Mouse (Mus musculus) kidney, postnatal 10 days (tissue): ENCODE results near the gene Cacul1.
A peak's percentile ranks its signal among the peaks of the same experiment; 100 is the strongest.

ENCODE experiments used
- DNase-seq: peaks from one replicate; pipeline ENCODE4 v3.0.0; 2021; ENCODE audit warnings: mixed read lengths

Cacul1 gene

DNA sequence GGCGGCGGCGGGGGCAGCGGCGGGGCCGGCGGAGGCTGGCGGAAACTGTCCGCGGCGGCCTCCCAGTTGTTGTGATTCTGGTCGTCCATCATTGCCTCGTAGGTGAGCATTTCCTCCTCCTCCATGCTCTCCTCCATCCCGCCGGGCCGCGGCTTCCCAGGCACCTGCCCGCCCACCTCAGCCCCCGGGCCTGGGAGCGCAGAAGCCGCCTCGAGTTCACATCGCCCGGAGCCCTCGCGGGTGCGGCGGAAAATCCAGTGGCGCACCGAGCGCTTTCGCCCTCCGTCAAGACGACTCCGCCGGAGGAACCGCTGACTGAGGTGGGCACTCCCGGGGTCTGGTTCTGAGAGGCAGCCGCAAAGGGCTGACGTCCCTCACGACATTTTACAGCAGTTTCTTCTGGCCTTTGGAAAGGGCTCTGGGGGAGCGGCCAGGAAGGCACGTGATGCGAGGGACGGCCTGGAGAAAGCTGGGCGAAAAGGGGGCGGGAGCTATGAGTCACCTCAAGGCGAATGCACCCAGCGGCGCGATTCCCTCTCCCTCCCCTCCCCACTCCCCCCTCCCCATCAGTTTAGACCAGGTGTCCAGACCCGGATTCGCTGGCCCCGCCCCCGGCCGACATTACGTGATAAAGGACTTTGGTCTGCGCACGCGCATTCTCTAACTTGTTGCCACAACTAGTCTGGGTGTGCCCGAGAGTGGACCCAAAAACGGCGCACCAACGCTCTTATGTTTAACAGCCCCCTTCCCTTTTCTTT is at the start of gene Cacul1:
Gene Cacul1 (minus strand): TSS at position 444 of the 758 bp plus-strand sequence.
- DNase-seq: peak; percentile 98

DNA sequence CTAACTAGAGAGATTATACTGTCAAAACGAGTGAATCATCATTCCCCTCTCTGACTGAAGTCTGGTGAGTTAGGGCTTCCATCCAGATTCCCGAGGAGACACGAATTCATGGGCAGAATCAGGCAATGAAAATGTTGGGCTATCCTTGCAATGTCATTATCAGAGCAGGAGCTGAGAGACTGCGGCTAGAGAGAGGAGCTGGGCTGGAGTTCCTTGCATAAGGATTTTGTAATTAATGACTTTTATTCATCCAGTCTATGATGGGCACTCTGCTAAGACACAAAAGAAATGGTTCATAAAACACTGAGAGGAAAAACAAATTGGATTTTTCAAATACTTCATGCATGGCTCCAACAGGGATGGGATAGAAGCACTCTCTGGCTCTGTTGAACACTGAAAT is 38.6 kb upstream of the Cacul1 start:
- no peak for DNase-seq

DNA sequence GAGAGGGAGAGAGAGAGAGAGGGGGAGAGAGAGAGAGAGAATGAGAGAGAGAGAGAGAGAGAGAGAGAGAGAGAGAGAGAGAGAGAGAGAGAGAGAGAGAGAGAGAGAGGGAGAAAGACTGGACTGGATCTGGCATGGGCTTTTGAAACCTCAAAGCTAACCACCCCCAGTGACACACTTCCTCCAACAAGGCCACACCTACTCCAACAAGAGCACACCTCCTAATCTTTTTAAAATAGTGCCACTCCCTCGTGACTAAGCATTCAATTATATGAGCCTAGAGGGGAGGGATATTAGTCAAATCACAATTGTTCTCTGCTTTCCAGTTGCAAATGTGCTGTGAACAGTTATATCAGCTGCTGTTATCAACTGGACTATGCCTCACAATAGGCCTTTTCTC is 36.2 kb upstream of the Cacul1 start:
- DNase-seq: no peak

DNA sequence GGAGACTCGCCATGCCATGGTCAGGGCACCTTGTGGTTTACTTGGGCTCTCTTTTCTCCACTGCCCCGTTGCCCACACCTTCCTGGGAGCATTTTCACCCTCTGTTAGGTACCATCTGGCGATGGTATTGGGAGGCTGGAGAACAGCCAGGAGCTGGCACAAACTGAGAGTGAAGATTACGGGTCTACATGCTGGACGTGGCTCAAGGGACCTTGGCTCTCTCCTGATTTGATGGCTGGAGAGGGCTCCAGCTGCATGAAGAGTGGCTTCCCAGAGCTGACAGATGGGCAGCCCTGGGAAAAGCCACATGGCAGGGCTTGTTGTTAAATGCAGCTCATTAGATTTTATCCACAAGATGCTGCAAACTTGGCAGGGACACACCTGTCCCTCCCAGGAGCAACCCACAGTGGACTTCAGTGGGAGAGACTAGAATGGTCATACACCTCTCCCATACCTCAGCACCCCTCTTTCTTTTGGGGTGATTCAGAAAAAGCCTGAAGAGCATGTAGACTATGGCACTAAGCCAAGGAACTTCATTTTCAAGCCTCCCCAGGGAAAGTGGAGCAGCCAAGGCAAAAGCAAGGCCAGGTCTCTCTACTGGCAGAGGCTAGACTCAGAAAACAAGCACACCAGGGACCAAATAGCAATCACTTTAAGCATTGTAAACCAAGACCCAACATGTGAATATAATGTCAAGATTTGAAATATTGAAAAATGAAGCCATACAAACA is 34.8 kb upstream of the Cacul1 start:
- DNase-seq: no peak

DNA sequence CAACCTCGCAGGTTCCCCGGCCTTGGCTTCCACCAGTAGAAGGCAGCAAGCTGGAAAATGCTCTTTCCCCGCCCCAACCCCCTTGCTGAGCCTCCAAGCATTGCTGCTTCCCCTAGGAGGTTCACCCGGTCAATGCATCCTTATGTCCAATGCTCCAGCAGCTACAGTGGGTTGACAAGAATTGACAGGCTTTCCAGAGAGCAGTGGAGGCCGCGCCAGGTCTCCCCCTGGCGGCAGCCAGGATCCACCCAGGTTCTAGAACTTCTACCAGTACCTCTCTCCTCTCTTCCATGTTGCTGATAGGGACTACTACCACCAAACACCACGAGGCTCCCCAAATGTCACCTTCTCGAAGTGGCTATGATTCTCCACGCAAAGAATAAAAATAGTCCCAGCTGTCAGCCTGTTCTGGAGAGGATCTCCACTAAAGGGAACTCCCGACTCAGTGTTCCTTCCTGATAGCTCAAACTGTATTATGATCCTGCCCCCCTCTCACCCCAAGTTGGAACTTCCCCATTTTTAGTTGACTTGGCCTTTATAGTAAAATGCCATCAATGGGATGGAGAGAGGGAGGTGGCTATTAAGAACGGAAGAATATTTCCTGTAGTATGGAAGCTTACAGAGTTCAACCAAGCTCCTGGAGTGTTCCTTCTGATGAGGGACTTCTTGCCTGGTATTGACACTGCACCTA is 30.8 kb upstream of the Cacul1 start:
- peak; percentile 40 for DNase-seq

DNA sequence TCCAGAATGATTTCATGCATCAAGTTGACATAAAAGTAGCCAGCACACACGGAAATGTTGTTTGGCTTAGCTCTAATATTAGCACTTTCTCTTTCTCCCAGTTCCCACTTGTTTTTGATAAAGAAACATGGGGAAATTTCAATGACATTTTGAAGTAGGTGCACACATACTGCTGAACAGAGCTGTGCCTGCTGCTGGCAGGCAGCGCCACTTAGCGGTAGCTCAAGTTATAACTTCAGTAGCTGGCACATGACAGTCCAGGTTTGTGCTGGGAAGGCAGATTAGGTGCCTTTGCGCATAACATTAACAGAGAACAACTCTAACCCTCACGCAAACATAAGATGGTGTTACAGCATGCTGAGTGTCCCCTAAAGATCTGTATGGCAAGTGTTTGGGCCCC is 27.9 kb upstream of the Cacul1 start:
- peak; percentile 69 for DNase-seq

DNA sequence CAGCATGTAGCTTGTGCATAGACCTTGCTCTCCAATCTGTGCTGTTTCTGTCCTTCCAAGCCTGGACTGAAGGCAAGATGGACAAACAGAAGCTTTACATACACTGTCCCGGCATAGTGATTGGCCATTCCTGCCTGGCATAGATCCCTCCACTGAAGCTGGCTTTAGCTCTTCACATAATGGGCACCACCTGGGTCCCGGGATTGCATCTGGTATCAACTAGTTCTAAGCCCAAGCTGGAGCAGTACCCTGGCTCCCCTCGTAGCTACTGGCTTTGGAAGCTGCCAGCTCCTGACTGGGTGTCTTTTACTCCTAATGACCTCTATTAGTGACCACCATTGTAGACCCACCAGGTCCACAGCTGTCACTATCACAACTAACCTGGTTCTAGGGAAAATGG is 22.8 kb upstream of the Cacul1 start:
- DNase-seq: no peak

DNA sequence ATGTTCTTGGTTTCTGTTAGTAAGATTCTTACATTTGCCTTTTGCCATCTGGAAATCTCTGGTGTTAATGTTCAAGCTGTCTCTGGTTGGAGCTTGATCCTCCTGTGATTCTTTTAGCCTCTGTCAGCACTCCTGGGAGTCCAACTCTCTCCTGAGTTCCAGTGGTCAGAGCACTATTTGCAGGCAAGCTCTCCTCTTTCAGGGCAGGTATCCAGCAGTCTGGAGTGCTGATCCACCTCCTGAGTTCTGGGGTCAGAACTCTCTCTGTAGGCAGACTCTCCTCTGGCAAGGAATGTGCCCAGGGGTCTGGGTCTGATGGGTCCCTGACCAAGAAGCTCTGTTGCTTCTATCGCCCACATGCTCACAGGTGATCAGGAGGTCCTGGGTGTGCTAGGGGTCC is 21.2 kb upstream of the Cacul1 start:
- DNase-seq: peak; percentile 17

DNA sequence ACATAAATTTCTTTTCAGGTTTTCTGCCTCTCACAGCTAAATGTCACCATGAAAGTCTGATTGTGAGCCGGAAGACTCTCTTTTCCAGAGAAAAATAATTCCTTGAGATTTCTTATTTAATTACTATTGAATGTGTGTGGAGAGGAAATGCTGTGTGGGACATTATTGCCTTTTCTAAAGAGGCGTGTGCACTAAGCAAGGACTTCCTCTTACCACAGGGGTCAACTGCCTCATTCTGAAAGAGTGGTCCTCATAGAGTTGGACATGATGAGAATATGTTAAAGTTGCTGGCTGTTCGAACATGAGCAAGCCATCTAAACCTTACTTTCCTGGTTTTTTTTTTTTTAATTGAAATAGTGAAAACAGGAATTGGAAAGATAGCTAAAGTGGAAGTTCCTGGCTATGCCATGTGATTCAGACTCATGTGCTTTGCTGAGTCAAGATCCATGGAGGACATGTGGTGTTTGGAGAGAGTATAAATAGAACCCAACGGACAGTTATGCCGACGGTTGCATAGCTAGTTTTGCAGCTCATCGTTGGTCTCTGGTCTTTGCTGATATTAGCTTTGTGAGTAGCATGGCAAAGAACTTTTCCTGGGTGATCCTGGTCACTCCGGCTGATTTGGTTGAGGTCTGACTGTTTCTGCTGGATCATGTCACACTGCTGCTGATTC is 17.3 kb upstream of the Cacul1 start:
- no peak for DNase-seq

DNA sequence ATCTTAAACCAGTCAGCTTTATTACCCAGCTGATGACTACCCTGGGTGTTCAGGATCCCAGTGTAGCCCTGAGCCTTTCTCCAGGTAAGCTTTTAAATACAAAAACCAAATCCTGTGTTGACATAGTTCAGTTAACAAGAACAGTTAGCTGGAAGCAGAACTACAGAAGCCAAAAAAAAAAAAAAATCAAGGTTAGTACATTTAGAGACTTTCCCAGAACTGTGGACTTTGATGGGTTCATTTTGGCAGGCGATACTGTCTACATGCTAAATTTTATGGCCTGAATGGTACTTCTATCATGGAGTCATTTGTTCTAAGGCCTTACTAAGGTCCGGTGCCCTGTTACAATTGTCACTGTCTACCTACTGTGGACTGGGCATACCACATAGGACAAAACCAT is 8.8 kb upstream of the Cacul1 start:
- DNase-seq: no peak

DNA sequence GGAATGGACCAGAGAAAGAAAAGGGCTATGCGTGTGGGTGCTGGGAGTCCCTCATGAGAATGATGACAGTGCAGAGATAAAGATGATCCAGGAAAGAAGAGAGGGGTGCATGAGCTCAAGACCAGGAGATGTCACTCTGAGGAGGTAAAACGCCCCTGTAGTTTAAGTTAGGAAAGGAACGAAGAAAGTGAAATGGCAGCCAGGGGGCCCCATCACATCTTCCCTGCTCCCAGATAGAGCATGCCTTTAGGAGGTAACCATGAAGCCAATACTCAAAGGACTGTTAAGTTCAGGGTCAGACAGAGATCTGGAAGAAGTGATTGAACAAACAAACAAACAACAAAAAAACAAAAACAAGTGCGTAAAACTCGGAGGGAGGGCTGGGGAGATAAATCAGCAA is 5.8 kb upstream of the Cacul1 start:
- no peak for DNase-seq

DNA sequence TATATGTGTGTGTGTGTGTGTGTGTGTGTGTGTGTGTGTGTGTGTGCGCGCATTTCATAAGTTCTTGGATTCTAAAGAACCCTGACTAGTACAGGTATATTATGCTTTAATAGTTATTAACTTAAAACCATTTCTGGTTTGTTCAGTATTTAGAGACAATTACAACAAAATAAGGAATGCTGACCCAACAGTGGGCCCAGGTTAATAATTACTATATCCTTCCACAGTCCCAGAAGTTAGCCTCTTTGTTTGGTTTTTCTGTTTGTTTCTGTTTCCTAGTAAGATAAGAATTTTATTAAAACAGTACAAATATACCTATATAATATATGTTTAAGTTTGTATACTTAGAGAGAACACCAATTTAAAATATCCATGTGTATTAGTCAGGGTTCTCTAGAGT is 2.4 kb upstream of the Cacul1 start:
- no peak for DNase-seq

DNA sequence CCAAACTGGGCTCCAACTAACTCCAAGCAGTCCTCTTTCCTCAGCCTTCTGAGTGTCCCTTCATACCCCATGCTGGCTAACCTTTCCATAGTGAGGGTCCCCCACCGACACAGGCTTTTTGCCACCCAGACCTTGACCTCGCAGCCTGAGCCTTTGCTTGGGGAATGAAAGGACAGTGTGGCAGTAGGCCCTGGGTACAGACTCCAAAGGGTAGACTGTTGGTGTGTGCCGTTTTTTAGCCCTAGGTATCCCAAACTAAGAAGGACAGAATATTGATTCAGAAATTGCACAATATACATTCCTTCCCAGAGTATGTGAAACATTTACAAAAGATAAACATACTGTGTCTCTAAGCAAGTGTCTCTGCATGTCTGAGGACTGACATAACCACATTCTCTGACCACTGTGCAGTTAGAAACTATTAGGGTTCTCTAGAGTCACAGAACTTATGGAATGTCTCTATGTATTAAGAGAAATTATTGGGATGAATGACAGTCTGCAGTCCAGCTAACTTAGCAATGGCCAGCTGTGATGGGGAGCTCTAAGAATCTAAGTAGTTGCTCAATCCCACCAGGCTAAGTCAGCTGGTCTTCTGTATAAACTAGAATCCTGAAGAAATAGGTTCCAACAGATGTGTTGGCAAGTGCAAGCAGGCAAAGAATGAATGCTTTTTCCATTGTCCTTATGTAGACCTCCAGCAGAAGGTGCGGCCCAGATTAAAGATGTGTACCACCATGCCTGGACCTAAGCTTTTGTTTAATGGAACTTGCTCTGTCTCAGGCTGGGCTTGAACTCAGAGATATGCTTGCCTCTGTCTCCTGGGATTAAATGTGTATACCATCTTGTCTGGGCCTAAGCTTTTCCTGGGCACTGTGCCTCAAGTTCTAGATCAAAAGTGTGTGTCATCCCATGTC is 809 bp upstream of the Cacul1 start:
- no peak for DNase-seq

DNA sequence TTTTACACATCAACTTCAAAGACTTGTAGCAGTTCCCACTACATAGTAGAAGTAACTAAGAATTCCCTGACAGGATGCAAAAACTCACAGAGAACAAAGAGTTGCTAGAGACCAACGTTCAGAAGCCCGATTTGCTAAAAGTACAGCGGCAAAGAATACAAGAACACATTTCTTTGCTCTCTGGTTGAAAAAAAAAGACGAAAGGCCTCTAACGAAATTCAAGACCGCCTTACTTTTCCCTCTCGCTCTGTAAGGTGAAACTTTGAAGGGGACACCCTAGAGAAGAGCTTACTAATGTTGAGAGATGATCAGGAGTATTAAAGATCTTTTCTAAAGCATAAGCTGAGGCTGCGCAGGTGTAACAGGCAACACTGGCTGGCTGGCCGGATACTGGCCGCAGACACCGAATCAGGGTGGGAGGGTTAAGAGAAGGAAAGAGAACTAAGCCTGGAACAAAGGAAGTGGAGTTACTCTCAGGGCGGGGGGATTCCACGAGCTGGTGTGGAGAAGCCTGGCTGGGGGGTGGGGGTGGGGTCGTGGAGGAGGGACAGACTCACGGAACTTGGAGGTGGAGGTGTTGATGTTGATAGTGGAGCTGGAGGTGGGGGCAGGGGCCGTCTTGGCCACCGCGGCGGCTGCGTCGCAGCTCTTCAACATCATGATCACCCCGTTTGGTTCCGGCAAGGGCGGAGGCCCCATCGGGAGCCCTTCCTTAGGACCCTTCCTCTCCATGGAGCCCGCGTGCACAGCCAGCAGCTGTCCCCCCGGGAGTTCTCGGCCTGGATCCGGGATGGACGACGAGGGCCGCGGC is 849 bp downstream of the Cacul1 start:
- peak; percentile 61 for DNase-seq

DNA sequence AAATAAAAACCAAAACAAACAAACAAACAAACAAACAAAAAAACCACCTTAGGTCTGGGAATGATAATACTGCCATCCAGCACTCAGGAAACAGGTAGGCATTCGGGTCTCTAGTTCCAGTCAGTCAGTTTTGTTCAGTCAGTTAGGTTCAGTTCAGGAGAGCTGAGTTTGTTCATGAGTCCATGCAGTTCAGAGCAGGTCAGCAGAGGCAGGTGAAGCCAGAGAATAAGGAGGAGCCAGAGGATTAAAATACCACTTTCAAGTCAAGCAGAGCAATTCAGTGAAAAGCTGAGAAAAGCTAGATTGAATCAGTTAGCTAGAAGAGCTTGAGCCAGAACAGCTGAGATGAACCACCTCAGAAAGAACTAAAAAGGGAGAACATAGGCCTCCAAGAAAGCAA is 4.1 kb downstream of the Cacul1 start:
- no peak for DNase-seq

DNA sequence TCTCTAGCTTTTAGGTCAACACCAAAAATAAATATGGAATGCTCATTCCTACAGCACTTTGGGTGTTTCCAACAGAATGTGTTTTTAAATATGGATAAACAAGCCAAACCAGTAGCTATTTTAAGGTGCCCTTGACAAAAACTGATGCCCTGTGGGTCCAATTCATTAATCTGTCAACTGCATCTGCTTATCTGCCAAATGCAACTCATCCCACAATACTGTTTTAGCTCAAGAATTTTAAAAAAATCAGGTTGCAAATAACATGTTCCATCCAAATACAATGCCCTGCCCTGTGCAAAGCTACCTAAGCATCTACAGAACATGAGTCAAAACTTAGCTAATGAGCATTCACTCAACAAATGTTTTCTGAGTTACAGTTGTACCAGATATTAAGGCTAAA is 20.3 kb downstream of the Cacul1 start:
- DNase-seq: no peak

DNA sequence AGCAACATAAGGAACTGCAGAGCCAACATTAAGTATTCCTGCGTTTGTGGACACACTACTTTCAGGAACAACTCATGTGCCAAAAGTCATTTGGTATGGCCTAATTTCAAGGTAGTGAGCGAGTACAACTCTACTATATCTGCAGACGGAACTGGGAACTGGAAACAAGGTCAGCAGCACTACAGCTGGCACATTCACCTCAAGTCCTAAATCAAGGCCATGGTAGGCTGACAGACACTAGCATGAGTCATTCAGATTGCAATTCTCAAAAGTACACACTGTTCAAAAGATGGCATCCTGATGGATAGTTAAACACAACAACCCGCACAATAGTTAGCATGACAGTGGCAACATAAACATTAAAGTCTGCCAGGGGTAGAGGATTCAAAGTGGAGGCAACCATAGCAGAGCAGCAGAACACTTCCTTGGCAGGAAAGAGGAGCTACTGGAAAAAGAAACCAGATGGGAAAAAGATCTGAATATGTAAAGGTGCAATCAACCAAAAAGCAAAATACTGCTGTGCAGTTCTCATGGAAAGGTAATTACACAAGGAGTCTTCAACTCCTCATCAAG is 25.9 kb downstream of the Cacul1 start:
- DNase-seq: no peak

DNA sequence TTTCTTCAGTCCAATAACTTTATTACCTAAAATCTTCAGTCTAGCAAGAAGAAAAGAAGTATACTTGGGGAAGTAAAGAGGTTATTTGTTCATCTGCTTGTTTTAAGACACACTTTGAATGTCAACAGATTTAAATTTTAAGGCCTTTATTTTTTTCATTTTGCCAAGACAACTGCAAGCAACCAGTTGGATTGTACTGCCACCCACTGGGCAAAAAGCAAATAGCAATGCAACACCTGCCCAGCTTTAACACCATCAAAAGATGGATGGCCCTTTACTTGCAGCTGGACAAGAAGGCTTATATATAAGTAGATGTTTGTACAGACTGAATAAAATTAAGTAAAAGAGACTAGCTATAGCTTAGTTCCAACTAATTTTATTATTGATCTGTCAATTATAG is 27.3 kb downstream of the Cacul1 start:
- DNase-seq: peak; percentile 78

DNA sequence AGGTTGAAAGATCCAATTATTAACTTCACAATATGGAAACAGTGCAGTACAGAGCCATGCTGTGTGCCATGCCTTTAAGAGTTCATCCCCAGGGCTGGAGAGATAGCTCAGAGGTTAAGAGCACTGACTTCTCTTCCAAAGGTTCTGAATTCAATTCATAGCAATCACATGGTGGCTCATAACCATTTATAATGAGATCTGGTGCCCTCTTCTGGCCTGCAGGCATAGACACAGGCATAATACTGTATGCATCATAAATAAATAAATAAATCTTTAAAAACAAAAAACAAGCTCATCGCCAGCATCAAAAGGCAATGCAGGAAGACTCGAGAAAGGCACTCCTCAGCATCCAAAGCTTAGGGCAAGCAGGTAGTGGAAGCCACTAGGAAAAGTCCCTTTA is 37.5 kb downstream of the Cacul1 start:
- DNase-seq: no peak

DNA sequence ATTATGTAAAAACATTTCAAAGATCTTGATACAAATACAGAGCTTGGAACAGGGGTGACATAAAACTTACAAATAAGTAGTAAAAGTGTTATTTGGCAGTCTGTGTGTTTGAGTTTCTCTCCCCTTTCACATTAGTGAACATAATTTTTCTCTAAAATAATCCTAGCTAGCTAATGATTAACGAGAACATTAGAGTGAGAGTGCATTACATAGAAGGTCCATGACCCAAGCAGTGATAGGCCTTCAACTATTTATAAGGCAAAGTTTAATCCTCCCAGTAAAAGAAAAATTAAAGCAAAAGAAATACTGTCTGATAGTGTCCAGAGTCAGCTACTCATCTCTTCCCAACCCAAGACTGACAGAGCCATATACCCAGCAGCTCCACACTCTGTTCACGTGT is 48.9 kb downstream of the Cacul1 start:
- no peak for DNase-seq

DNA sequence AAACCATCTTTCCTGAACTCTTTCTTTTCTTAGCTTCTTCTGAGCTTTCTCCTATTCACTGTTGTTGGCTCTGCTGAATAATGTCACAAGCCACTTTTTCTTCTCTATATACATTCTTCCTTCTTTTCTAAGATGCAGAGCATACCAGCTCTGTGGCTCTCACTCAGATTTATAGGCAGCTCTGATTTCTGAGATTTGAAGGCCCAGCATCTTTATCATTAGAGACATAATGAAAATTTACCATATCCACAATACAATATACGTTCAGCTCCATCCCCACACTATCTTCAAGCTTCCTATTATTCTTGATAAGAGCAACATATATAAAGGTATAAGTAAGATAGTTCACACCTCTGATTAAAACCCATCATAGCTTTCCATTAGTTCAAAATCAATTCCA is 50.7 kb downstream of the Cacul1 start:
- no peak for DNase-seq
